Mouse (Mus musculus) kidney, adult 18-20 months (tissue): ENCODE data around the gene Clptm1.

Experiments
- DNase-seq: peaks from one replicate; pipeline ENCODE4 v3.0.0; 2021

The Clptm1 gene

GRCm38 (mm10) chr7:19664955-19665841, at the start of gene Clptm1:
TSS of gene Clptm1 (minus strand) at chr7:19665033.
- peak; percentile 98 for DNase-seq

- DNase-seq, result no peak
Observed at GRCm38 (mm10) chr7:19713598-19713997, 48.8 kb upstream of the Clptm1 start.

- DNase-seq, result peak; percentile 27
Observed at GRCm38 (mm10) chr7:19713196-19713595, 48.4 kb upstream of the Clptm1 start.

- DNase-seq, result no peak
Observed at GRCm38 (mm10) chr7:19712414-19712813, 47.6 kb upstream of the Clptm1 start.

GRCm38 (mm10) chr7:19710650-19711049, 45.8 kb upstream of the Clptm1 start:
- no peak for DNase-seq

DNA sequence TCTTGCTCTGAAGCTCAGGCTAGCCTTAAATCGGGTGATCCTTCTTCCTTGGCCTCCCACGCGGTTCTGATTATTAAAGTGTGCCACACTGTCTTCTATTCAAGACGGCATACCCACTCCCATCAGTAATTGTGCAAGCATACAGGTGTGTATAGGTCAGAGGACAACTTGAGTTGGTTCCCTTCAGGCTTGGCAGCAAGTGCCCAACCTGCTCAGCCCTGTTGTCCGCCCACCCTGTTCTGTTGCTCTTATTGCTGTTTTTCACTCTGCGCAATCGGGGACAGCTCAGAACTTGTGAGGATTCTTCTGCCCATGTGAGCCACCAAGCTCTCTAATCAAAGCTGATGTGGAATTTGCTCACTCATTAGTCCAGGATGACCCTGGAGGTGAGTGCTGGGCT, 40.4 kb upstream of the Clptm1 start:
- DNase-seq, result no peak

- DNase-seq, result no peak
Observed at GRCm38 (mm10) chr7:19704475-19704874, 39.6 kb upstream of the Clptm1 start.

DNA sequence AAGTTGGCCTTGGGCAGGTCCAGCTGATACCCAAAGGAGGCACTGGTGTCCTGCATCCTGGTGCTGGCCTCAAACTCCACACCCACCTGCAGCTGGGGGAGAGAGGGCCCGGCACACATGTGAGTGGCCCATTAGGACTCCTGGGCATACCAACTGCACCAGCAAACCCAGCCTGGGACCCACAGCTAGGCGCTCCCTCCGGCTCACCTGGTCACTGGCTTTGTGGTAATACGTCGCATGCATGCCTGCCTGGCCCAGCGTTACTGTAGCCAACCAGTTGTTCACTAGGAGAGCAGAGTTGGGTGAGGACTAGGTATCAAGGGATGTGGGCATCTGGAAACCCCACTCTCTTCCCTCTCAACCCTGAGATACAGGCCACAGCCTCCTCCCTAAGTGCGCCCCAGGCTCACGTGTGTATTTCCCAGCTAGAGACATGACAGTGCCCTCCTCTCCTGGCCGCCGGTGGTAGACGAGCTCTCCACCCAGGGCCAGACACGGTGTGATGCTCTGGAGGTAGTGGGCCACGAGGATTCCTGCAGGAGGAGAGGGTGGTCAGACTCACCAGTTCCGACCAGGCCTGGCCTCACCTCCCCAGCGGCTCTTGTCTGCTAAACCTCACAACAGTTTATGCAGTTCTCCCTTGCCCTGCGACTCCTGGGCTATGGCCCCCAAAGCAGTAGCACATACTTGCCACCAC, 38.2 kb upstream of the Clptm1 start:
- DNase-seq, result no peak

- DNase-seq, result peak; percentile 83
Observed at GRCm38 (mm10) chr7:19701069-19701761, 36.4 kb upstream of the Clptm1 start.

DNA sequence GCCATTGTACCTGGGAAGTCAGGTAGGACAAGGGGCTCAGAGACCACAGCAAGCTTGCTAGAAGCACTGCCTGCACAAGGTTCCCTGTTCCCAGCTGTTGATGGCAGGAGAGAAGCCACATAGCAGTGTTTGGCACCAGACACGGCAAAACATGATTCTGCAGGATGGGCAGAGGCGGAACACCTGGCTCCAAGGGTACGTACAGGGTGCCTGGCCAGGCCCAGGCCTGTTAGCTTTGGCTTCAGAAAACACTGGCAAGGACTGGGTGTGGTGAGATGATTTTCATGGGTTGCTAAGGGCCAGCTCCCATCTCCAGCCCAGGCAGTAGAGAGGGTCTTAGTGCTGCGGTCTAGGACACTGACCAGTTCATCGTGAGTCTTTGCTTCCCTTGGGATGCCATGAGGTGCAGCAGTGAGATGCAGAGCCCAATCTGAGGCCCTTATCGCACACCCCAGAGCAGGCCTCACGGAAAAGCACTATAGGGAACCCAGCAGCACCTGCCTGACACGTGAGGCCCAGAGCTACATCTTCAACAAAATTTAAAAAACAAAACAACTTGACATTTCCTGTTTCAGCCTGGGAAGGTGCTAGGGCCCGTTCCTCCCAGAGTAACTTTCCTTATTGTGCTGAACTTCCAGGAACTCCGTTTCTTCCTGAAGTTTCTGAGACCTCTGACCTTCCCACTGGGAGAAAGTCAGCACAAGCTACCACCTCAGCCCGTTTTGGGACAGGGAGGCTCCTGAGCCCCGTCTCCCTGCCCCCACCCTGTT, 35.7 kb upstream of the Clptm1 start:
- DNase-seq, result no peak

DNA sequence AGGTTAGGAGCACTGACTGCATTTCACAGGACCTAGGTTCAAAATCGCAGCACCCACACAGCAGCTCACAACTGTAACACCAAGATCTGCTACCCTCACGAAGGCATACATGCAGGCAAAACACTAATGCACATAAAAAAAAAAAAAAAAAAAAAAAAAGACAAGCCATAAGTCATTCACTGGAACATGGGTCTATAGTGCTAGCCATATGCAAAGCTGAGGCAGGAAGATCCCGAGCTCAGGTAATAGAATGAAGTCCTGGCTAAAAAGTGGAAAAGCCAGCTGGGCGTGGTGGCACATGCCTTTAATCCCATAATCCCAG, 35.0 kb upstream of the Clptm1 start:
- no peak for DNase-seq

- peak; percentile 56 for DNase-seq
Observed at GRCm38 (mm10) chr7:19698907-19699826, 34.3 kb upstream of the Clptm1 start, which contains the start of gene Apoe. TSS of gene Apoe (minus strand) at chr7:19699188.

DNA sequence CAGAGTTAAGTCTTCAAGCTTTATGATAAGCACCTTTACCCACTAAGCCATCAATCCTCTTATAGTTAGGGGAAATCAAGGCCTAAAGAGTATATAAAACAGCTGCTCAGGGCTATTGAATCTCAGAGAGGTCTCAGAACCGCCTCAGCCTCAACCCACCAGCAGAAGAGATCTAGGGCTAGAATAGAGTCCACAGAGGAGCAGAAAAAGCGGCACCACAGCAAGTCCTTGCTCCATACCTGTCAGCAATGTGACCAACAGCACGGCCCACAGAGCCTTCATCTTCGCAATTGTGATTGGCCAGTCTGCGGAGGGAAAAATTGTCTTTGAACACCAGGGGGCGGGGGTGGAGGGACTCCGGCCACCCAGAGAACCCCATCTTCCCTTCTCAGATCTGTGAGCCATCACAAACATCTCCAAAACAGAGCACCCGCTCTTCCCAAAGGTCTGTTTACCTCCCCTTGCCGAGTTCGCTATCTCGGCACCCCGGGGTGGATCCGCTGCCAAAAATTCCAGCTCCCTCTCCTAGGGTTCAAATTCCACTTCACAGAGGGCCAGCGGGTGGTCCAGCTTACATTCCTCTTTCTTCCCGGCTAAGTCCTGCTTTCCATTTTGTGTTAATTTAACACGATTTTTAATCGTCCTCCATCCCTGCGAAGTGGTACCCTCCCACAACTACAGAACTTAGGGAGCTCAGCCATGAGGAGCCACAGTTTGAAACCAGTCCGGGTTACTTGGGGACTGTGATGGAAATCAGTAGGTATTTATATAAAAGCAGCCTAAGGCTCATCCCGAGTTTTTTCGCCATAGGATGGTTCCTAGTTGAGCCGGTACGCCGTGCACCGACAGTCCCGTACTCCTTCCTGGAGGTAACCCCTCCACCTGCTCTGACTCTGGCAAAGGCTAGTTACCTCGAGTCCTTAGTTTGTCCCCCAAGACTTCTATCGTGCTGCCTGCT, 33.4 kb upstream of the Clptm1 start:
- DNase-seq, result peak; percentile 57

DNA sequence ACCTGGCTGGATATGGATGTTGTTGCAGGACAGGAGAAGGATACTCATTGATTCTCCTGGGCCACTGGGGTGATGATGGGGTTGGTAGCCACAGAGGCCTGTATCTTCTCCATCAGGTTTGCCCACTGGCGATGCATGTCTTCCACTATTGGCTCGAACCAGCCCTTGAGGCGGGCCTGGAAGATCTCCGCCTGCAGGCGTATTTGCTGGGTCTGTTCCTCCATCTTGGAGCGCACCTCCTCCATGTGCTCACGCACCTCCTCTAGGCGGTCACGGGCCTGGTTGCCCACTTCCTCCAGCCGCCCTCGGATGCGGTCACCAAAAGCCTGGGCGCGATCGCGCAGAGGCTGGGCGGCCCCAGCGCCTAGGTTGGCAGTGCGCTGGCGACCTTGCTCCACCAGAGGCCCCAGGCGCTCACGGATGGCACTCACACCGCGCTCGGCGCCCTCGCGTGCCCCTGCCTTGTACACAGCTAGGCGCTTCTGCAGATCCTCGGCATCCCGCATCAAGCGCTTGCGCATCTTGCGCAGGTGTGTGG, 31.6 kb upstream of the Clptm1 start:
- no peak for DNase-seq

- no peak for DNase-seq
Observed at GRCm38 (mm10) chr7:19695881-19696280, 31.0 kb upstream of the Clptm1 start.

- DNase-seq, result no peak
Observed at GRCm38 (mm10) chr7:19695213-19695594, 30.4 kb upstream of the Clptm1 start.

DNA sequence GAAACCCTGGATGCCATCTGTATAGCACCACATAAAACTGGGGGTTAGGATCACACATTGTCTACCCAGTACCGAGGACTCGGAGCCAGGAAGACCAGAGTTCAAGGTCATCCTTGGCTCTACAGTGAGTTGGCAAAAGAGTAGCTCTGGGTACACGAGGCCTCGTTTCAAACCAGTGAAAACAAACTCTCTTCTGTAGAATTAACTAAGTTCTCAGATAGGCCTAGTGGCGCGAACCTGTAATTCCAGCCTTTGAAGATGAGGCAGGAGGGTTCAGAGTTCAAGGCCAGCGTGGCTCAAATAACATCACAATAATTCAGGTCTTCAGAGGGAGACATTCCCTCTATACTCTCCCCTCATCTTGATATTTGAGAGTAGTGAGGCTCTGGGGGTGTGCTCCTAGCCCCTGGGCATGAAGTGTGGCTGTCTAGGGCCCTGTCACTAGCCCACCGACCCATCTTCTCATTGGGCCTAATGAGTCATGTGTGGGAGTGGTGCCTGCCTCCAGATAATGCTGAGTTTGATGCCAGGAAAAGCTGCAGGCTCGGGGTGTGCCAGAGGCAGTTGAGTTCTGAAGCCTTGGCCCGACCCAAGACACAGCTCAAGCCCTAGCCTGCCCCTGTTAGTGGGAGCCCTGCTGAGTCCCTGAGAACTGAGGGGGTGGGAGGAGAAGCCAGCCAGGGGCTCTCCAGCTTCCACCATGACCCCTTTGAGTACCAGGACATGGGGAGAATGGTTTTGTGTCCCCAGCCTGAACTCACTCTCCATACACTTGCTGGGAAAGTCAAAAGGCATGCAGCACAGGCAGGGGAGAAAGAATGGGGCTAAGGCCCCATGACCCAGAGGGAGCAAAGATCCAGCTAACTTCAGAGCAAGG, 29.7 kb upstream of the Clptm1 start:
- DNase-seq, result no peak

- DNase-seq, result peak; percentile 38
Observed at GRCm38 (mm10) chr7:19693421-19693820, 28.6 kb upstream of the Clptm1 start.
